Mouse (Mus musculus): ENCODE data around the gene Afdn. TPM values are rescaled to one million over a fixed set of nuclear protein-coding genes. Genes with fewer than 3 reads are reported as not detected.
A peak's percentile ranks its signal among the peaks of the same experiment; 100 is the strongest.
"Not testable (repeated sequence)": the region's sequence is repeated elsewhere in the genome, so short reads cannot be mapped to it uniquely, and the experiment has no call there.

Gene Afdn
- polyA plus RNA-seq, 1 experiment from 2014 or later: 64.3 TPM

- WGBS: 88% methylated on average over 2 of the region's 2 CpGs
- H3K4me1 ChIP-seq (ENCODE audit: control insufficient read depth, insufficient read depth, low read length): no peaks in the 10 kb centered on the region
- no peak overlapping the region for H3K27ac ChIP-seq (replicated peaks; ENCODE audit: low read depth, low read length)
- no peaks in the 10 kb centered on the region for H3K27me3 ChIP-seq (ENCODE audit: control insufficient read depth, insufficient read depth, low read length)
- no peak overlapping the region for H3K4me3 ChIP-seq (ENCODE audit: low read depth, low read length)
- DNase-seq (ENCODE audit: low spot score) (no peak), ATAC-seq (replicated peaks; ENCODE audit: insufficient number of reproducible peaks, low FRiP score, low TSS enrichment, low read depth) (no peak)
- no peak overlapping the region for H3K4me2 ChIP-seq (ENCODE audit: low read depth, low read length)
- H3K9ac ChIP-seq (replicated peaks; ENCODE audit: low read length): no peak overlapping the region
- H3K36me3 ChIP-seq (replicated peaks; ENCODE audit: control insufficient read depth, insufficient read depth, low read depth, low read length): no peaks in the 10 kb centered on the region
- H3K9me3 ChIP-seq (replicated peaks; ENCODE audit: control insufficient read depth, low read length): no peaks in the 10 kb centered on the region
Observed at GRCm38 (mm10) chr17:13825421-13825820, 65.1 kb downstream of the Afdn start.

GRCm38 (mm10) chr17:13830234-13830633, 69.9 kb downstream of the Afdn start:
- Histone ChIP-seq H3K4me1 (ENCODE audit: control insufficient read depth, insufficient read depth, low read length) (no peaks in the 10 kb centered on the region), H3K9ac (replicated peaks; ENCODE audit: low read length) (no peak overlapping the region), H3K9me3 (replicated peaks; ENCODE audit: control insufficient read depth, low read length) (no peaks in the 10 kb centered on the region), H3K36me3 (replicated peaks; ENCODE audit: control insufficient read depth, insufficient read depth, low read depth, low read length) (no peaks in the 10 kb centered on the region), H3K27ac (replicated peaks; ENCODE audit: low read depth, low read length) (no peak overlapping the region), H3K4me3 (ENCODE audit: low read depth, low read length) (no peak overlapping the region), H3K27me3 (ENCODE audit: control insufficient read depth, insufficient read depth, low read length) (no peaks in the 10 kb centered on the region), H3K4me2 (ENCODE audit: low read depth, low read length) (no peak overlapping the region)
- DNase-seq (ENCODE audit: low spot score) (no peak), ATAC-seq (replicated peaks; ENCODE audit: insufficient number of reproducible peaks, low FRiP score, low TSS enrichment, low read depth) (no peak)
- 90% methylated on average over 1 of the region's 1 CpGs for WGBS

- Histone ChIP-seq H3K4me3 (ENCODE audit: low read depth, low read length) (no peak overlapping the region), H3K27me3 (ENCODE audit: control insufficient read depth, insufficient read depth, low read length) (no peaks in the 10 kb centered on the region), H3K9ac (replicated peaks; ENCODE audit: low read length) (no peak overlapping the region), H3K9me3 (replicated peaks; ENCODE audit: control insufficient read depth, low read length) (no peaks in the 10 kb centered on the region), H3K36me3 (replicated peaks; ENCODE audit: control insufficient read depth, insufficient read depth, low read depth, low read length) (no peaks in the 10 kb centered on the region), H3K27ac (replicated peaks; ENCODE audit: low read depth, low read length) (no peak overlapping the region), H3K4me2 (ENCODE audit: low read depth, low read length) (no peak overlapping the region), H3K4me1 (ENCODE audit: control insufficient read depth, insufficient read depth, low read length) (no peaks in the 10 kb centered on the region)
- 89% methylated on average over 1 of the region's 1 CpGs for WGBS
- ATAC-seq (replicated peaks; ENCODE audit: insufficient number of reproducible peaks, low FRiP score, low TSS enrichment, low read depth): no peak
- DNase-seq (ENCODE audit: low spot score): peak; percentile 79
Observed at GRCm38 (mm10) chr17:13830636-13831341, 70.5 kb downstream of the Afdn start.

GRCm38 (mm10) chr17:13835876-13836275, 75.5 kb downstream of the Afdn start:
- no peak overlapping the region for H3K9ac ChIP-seq (replicated peaks; ENCODE audit: low read length)
- 79% methylated on average over 4 of the region's 4 CpGs for WGBS
- DNase-seq (ENCODE audit: low spot score): peak; percentile 79
- no peak overlapping the region for H3K4me3 ChIP-seq (ENCODE audit: low read depth, low read length)
- H3K4me2 ChIP-seq (ENCODE audit: low read depth, low read length): no peak overlapping the region
- ATAC-seq (replicated peaks; ENCODE audit: insufficient number of reproducible peaks, low FRiP score, low TSS enrichment, low read depth): no peak
- H3K27me3 ChIP-seq (ENCODE audit: control insufficient read depth, insufficient read depth, low read length): no peaks in the 10 kb centered on the region
- H3K9me3 ChIP-seq (replicated peaks; ENCODE audit: control insufficient read depth, low read length): no peaks in the 10 kb centered on the region
- no peaks in the 10 kb centered on the region for H3K4me1 ChIP-seq (ENCODE audit: control insufficient read depth, insufficient read depth, low read length)
- H3K27ac ChIP-seq (replicated peaks; ENCODE audit: low read depth, low read length): no peak overlapping the region
- H3K36me3 ChIP-seq (replicated peaks; ENCODE audit: control insufficient read depth, insufficient read depth, low read depth, low read length): no peaks in the 10 kb centered on the region

- Histone ChIP-seq H3K9ac (replicated peaks; ENCODE audit: low read length) (no peak overlapping the region), H3K27ac (replicated peaks; ENCODE audit: low read depth, low read length) (no peak overlapping the region), H3K36me3 (replicated peaks; ENCODE audit: control insufficient read depth, insufficient read depth, low read depth, low read length) (no peaks in the 10 kb centered on the region), H3K27me3 (ENCODE audit: control insufficient read depth, insufficient read depth, low read length) (no peaks in the 10 kb centered on the region), H3K4me3 (ENCODE audit: low read depth, low read length) (no peak overlapping the region), H3K9me3 (replicated peaks; ENCODE audit: control insufficient read depth, low read length) (no peaks in the 10 kb centered on the region), H3K4me2 (ENCODE audit: low read depth, low read length) (no peak overlapping the region), H3K4me1 (ENCODE audit: control insufficient read depth, insufficient read depth, low read length) (no peaks in the 10 kb centered on the region)
- 78% methylated on average over 2 of the region's 2 CpGs for WGBS
- ATAC-seq (replicated peaks; ENCODE audit: insufficient number of reproducible peaks, low FRiP score, low TSS enrichment, low read depth) (no peak), DNase-seq (ENCODE audit: low spot score) (no peak)
Observed at GRCm38 (mm10) chr17:13850175-13850574, 89.8 kb downstream of the Afdn start.

- H3K27me3 ChIP-seq (ENCODE audit: control insufficient read depth, insufficient read depth, low read length); DNase-seq (ENCODE audit: low spot score); H3K9me3 ChIP-seq (replicated peaks; ENCODE audit: control insufficient read depth, low read length); H3K36me3 ChIP-seq (replicated peaks; ENCODE audit: control insufficient read depth, insufficient read depth, low read depth, low read length); H3K27ac ChIP-seq (replicated peaks; ENCODE audit: low read depth, low read length); H3K9ac ChIP-seq (replicated peaks; ENCODE audit: low read length); H3K4me3 ChIP-seq (ENCODE audit: low read depth, low read length); H3K4me1 ChIP-seq (ENCODE audit: control insufficient read depth, insufficient read depth, low read length); ATAC-seq (replicated peaks; ENCODE audit: insufficient number of reproducible peaks, low FRiP score, low TSS enrichment, low read depth); H3K4me2 ChIP-seq (ENCODE audit: low read depth, low read length): not testable (repeated sequence)
- WGBS: 65% methylated on average over 7 of the region's 7 CpGs
Observed at GRCm38 (mm10) chr17:13853883-13854282, 93.5 kb downstream of the Afdn start.

- DNase-seq (ENCODE audit: low spot score): no peak
- no peak overlapping the region for H3K4me2 ChIP-seq (ENCODE audit: low read depth, low read length)
- no peak overlapping the region for H3K27ac ChIP-seq (replicated peaks; ENCODE audit: low read depth, low read length)
- H3K36me3 ChIP-seq (replicated peaks; ENCODE audit: control insufficient read depth, insufficient read depth, low read depth, low read length): no peaks in the 10 kb centered on the region; the same call in 1 of the 2 replicates
- H3K9me3 ChIP-seq (replicated peaks; ENCODE audit: control insufficient read depth, low read length): no peaks in the 10 kb centered on the region
- no peak overlapping the region for H3K9ac ChIP-seq (replicated peaks; ENCODE audit: low read length)
- H3K4me1 ChIP-seq (ENCODE audit: control insufficient read depth, insufficient read depth, low read length): no peaks in the 10 kb centered on the region
- 68% methylated on average over 1 of the region's 1 CpGs for WGBS
- H3K4me3 ChIP-seq (ENCODE audit: low read depth, low read length): no peak overlapping the region
- H3K27me3 ChIP-seq (ENCODE audit: control insufficient read depth, insufficient read depth, low read length): no peaks in the 10 kb centered on the region
- no peak for ATAC-seq (replicated peaks; ENCODE audit: insufficient number of reproducible peaks, low FRiP score, low TSS enrichment, low read depth)
Observed at GRCm38 (mm10) chr17:13855396-13855795, 95.1 kb downstream of the Afdn start.

GRCm38 (mm10) chr17:13856429-13857090, 96.2 kb downstream of the Afdn start:
- Histone ChIP-seq H3K27ac (replicated peaks; ENCODE audit: low read depth, low read length) (no peak overlapping the region), H3K27me3 (ENCODE audit: control insufficient read depth, insufficient read depth, low read length) (no peaks in the 10 kb centered on the region), H3K4me1 (ENCODE audit: control insufficient read depth, insufficient read depth, low read length) (no peaks in the 10 kb centered on the region), H3K36me3 (replicated peaks; ENCODE audit: control insufficient read depth, insufficient read depth, low read depth, low read length) (no peaks in the 10 kb centered on the region; the same call in 1 of the 2 replicates), H3K4me2 (ENCODE audit: low read depth, low read length) (no peak overlapping the region), H3K4me3 (ENCODE audit: low read depth, low read length) (no peak overlapping the region), H3K9ac (replicated peaks; ENCODE audit: low read length) (no peak overlapping the region), H3K9me3 (replicated peaks; ENCODE audit: control insufficient read depth, low read length) (no peaks in the 10 kb centered on the region)
- DNase-seq (ENCODE audit: low spot score) (no peak), ATAC-seq (replicated peaks; ENCODE audit: insufficient number of reproducible peaks, low FRiP score, low TSS enrichment, low read depth) (no peak)
- 89% methylated on average over 5 of the region's 5 CpGs for WGBS

Data from embryonic facial prominence, embryonic 11.5 days (tissue).